Mouse (Mus musculus) kidney, embryonic 14.5 days (tissue): ENCODE results near the gene Klf12. TPM values are rescaled to one million over a fixed set of nuclear protein-coding genes. Genes with fewer than 3 reads are reported as not detected.

Source experiments
- ATAC-seq: fragments of 200-750 bp; cut with Nextera tagmentation; 2 replicates; pipeline ENCODE4 v1.8.0; 2017; ENCODE audit warnings: moderate number of reproducible peaks, mild to moderate bottlenecking, moderate TSS enrichment, moderate library complexity; ENCODE audit not compliant: low FRiP score, low TSS enrichment
- H3K27ac ChIP-seq: fragments of 300-500 bp; sonication (generic); 2 replicates; pipeline ENCODE4 v1.5.1; 2014; ENCODE audit warnings: low read depth, mild to moderate bottlenecking, low read length, moderate library complexity, mixed read lengths
- H3K27me3 ChIP-seq: fragments of 300-500 bp; sonication (generic); 2 replicates; pipeline ENCODE4 v1.6.1; 2014; ENCODE audit warnings: mild to moderate bottlenecking, low read length; ENCODE audit not compliant: control insufficient read depth, insufficient read depth
- H3K36me3 ChIP-seq: fragments of 300-500 bp; sonication (generic); 2 replicates; pipeline ENCODE4 v1.6.1; 2014; ENCODE audit warnings: low read length, mixed read lengths; ENCODE audit not compliant: control insufficient read depth, insufficient read depth
- H3K4me1 ChIP-seq: fragments of 300-500 bp; sonication (generic); 2 replicates; pipeline ENCODE4 v1.6.1; 2014; ENCODE audit warnings: low read length, mixed read lengths; ENCODE audit not compliant: control insufficient read depth, insufficient read depth
- H3K4me2 ChIP-seq: fragments of 300-500 bp; sonication (generic); replicated peaks from 2 replicates; pipeline ENCODE4 v1.6.1; 2014; ENCODE audit warnings: low read depth, mild to moderate bottlenecking, low read length
- H3K4me3 ChIP-seq: fragments of 300-500 bp; sonication (generic); 2 replicates; pipeline ENCODE4 v1.5.1; 2014; ENCODE audit warnings: mild to moderate bottlenecking, low read length
- H3K9ac ChIP-seq: fragments of 300-500 bp; sonication (generic); 2 replicates; pipeline ENCODE4 v1.6.1; 2014; ENCODE audit warnings: low read depth, mild to moderate bottlenecking, low read length, moderate library complexity
- H3K9me3 ChIP-seq: fragments of 300-500 bp; sonication (generic); 2 replicates; pipeline ENCODE4 v1.6.1; 2016; ENCODE audit warnings: low read length; ENCODE audit not compliant: control insufficient read depth
- WGBS: fragments of 180-500 bp; shearing (Covaris S2); extraction: QIAGEN DNeasy Blood & Tissue Kit; methylation state at CpG from one replicate; pipeline ENCODE4 v1.1.7; 2014; 5-methylcytosine and 5-hydroxymethylcytosine counted together
- polyA plus RNA-seq: library from polyadenylated mRNA; unstranded; fragments of >200 nt; fragmentation: Nextera tagmentation; extraction: Ambion mirVana; gene quantifications from 2 replicates; pipeline ENCODE4 v1.2.1, GENCODE M21; 2014

The Klf12 gene
- polyA plus RNA-seq, 1 experiment from 2014 or later, result 10.1 TPM

GRCm38 (mm10) chr14:100197199-100197598 lies 87.3 kb downstream of the Klf12 start:
- Histone ChIP-seq H3K27ac (no peak overlapping the region), H3K4me1 (no peaks in the 10 kb centered on the region), H3K4me2 (no peak overlapping the region), H3K27me3 (no peaks in the 10 kb centered on the region), H3K9me3 (no peaks in the 10 kb centered on the region), H3K36me3 (no peaks in the 10 kb centered on the region), H3K4me3 (no peak overlapping the region), H3K9ac (no peak overlapping the region)
- no peak for ATAC-seq
- WGBS, result 93% methylated on average over 8 of the region's 8 CpGs

- Histone ChIP-seq H3K9ac (no peak overlapping the region), H3K4me1 (no peaks in the 10 kb centered on the region), H3K9me3 (no peaks in the 10 kb centered on the region), H3K27me3 (no peaks in the 10 kb centered on the region), H3K4me3 (no peak overlapping the region), H3K27ac (no peak overlapping the region), H3K4me2 (no peak overlapping the region), H3K36me3 (no peaks in the 10 kb centered on the region)
- no peak for ATAC-seq
- WGBS, result 80% methylated on average over 11 of the region's 11 CpGs
Measured at GRCm38 (mm10) chr14:100189490-100190197, 94.8 kb downstream of the Klf12 start.

GRCm38 (mm10) chr14:100187372-100187771 lies 97.1 kb downstream of the Klf12 start:
- H3K27ac ChIP-seq, result no peak overlapping the region
- whole genome bisulfite sequencing, result 88% methylated on average over 3 of the region's 3 CpGs
- no peaks in the 10 kb centered on the region for H3K9me3 ChIP-seq
- no peaks in the 10 kb centered on the region for H3K27me3 ChIP-seq
- no peak overlapping the region for H3K4me2 ChIP-seq
- no peak overlapping the region for H3K9ac ChIP-seq
- no peak for ATAC-seq
- H3K4me3 ChIP-seq, result no peak overlapping the region
- no peaks in the 10 kb centered on the region for H3K4me1 ChIP-seq
- H3K36me3 ChIP-seq, result no peaks in the 10 kb centered on the region

- no peak overlapping the region for H3K4me3 ChIP-seq
- no peaks in the 10 kb centered on the region for H3K27me3 ChIP-seq
- H3K9ac ChIP-seq, result no peak overlapping the region
- H3K4me1 ChIP-seq, result no peaks in the 10 kb centered on the region
- 79% methylated on average over 3 of the region's 3 CpGs for WGBS
- H3K9me3 ChIP-seq, result no peaks in the 10 kb centered on the region
- no peaks in the 10 kb centered on the region for H3K36me3 ChIP-seq
- H3K4me2 ChIP-seq, result no peak overlapping the region
- no peak overlapping the region for H3K27ac ChIP-seq
- no peak for ATAC-seq
Measured at GRCm38 (mm10) chr14:100177796-100178195, 106.7 kb downstream of the Klf12 start.

DNA sequence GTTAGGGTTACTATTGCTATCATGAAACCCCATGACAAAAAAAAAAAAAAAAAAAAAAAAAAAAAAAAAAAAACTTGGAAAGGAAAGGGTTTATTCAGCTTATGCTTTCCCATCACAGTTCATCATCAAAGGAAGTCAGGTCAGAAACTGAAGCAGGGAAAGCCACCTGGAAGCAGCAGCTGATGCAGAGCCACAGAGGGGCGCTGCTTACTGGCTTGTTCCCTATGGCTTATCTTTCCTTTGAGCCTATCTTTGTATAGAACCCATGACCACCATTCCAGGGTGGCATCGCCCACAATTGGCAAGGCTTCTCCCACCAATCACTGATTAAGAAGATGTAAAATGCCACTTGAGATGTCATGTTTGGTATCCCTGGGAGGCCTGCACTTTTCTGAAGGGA lies 119.4 kb downstream of the Klf12 start:
- 95% methylated on average over 2 of the region's 2 CpGs for WGBS
- H3K36me3 ChIP-seq, result no peaks in the 10 kb centered on the region
- H3K27ac ChIP-seq, result no peak overlapping the region
- no peak overlapping the region for H3K4me3 ChIP-seq
- H3K4me2 ChIP-seq, result no peak overlapping the region
- no peak for ATAC-seq
- no peaks in the 10 kb centered on the region for H3K9me3 ChIP-seq
- no peak overlapping the region for H3K9ac ChIP-seq
- H3K4me1 ChIP-seq, result no peaks in the 10 kb centered on the region
- H3K27me3 ChIP-seq, result no peaks in the 10 kb centered on the region

- Histone ChIP-seq H3K27ac (no peak overlapping the region), H3K9ac (no peak overlapping the region), H3K4me1 (no peaks in the 10 kb centered on the region), H3K9me3 (no peaks in the 10 kb centered on the region), H3K36me3 (no peaks in the 10 kb centered on the region), H3K4me2 (no peak overlapping the region), H3K27me3 (no peaks in the 10 kb centered on the region), H3K4me3 (no peak overlapping the region)
- ATAC-seq, result no peak
Measured at GRCm38 (mm10) chr14:100156639-100157038, 127.8 kb downstream of the Klf12 start.

GRCm38 (mm10) chr14:100147666-100148065 lies 136.8 kb downstream of the Klf12 start:
- Histone ChIP-seq H3K4me1 (no peaks in the 10 kb centered on the region), H3K4me3 (no peak overlapping the region), H3K27ac (no peak overlapping the region), H3K9me3 (no peaks in the 10 kb centered on the region), H3K27me3 (no peaks in the 10 kb centered on the region), H3K36me3 (no peaks in the 10 kb centered on the region; the same call in 1 of the 2 replicates), H3K4me2 (no peak overlapping the region), H3K9ac (no peak overlapping the region)
- whole genome bisulfite sequencing, result 93% methylated on average over 8 of the region's 8 CpGs
- ATAC-seq, result no peak

DNA sequence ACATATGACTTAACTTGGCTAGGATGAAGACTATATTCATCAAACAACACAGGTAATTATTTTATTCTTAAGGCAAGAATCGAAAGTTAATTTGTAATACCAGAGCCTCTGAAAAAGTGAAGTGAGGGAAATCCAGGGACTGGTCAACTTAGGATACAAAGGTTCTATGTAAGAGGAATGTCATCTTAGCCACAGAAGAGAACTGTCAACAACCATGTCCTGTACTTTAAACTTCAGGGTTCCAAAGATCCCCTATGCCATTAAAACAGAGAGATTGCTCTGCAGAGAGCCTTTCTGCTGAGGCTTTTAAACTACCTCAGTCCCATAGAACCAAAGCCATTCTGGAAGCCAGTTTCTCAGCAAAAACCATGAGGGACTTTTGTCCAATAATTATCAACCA lies 144.1 kb downstream of the Klf12 start:
- H3K9me3 ChIP-seq, result no peaks in the 10 kb centered on the region
- no peaks in the 10 kb centered on the region; the same call in 1 of the 2 replicates for H3K36me3 ChIP-seq
- no peaks in the 10 kb centered on the region for H3K4me1 ChIP-seq
- no peak overlapping the region for H3K4me2 ChIP-seq
- H3K27ac ChIP-seq, result no peak overlapping the region
- H3K4me3 ChIP-seq, result no peak overlapping the region
- ATAC-seq, result no peak
- H3K9ac ChIP-seq, result no peak overlapping the region
- 97% methylated on average over 1 of the region's 1 CpGs for WGBS
- no peaks in the 10 kb centered on the region for H3K27me3 ChIP-seq

- Histone ChIP-seq H3K27me3 (no peaks in the 10 kb centered on the region), H3K9ac (no peak overlapping the region), H3K36me3 (no peaks in the 10 kb centered on the region), H3K9me3 (no peaks in the 10 kb centered on the region), H3K4me3 (no peak overlapping the region), H3K27ac (no peak overlapping the region), H3K4me1 (no peaks in the 10 kb centered on the region), H3K4me2 (no peak overlapping the region)
- WGBS, result 23% methylated on average over 9 of the region's 9 CpGs
- peak; percentile 73; the same call in 1 of the 2 replicates for ATAC-seq
Measured at GRCm38 (mm10) chr14:100134304-100134703, 150.2 kb downstream of the Klf12 start.
